Mouse (Mus musculus): ENCODE measurements at regions not wholly inside any gene's neighbourhood (a gene's known extent, or its start where the extent isn't known, plus 50 kb on each side); places are given as distances from the start of the nearest gene placed in this dataset.

- TF ChIP-seq CTCF (IDR thresholded peaks at IDR 0.05 in 2 of 3, conservative IDR thresholded peaks at IDR 0.05 in 1 of 3; ENCODE audit: control insufficient read depth in 1 of 3, insufficient read depth in 1 of 3, low read depth in 2 of 3, low read length in 3 of 3, poor library complexity in 1 of 3, severe bottlenecking in 1 of 3) (no peak), GABPA (IDR thresholded peaks at IDR 0.05; ENCODE audit: low read depth, low read length) (no peak), POLR2A (IDR thresholded peaks at IDR 0.05; ENCODE audit: control insufficient read depth in 1 of 2, insufficient read depth in 1 of 2, low read depth in 1 of 2, low read length in 2 of 2, poor library complexity in 1 of 2) (no peak), CHD2 (IDR thresholded peaks at IDR 0.05; ENCODE audit: low read length) (no peak), SMC3 (IDR thresholded peaks at IDR 0.05; ENCODE audit: low read depth, low read length) (no peak)
These were observed 354.2 kb upstream of the Hs6st1 start for GRCm38 (mm10) chr1:35713961-35714360.
